In genomic region chr1:91227381-91228054, GRCm38 (mm10) we compare ENCODE assay signal across 10 mouse cellular contexts. TPM values are rescaled to one million over a fixed set of nuclear protein-coding genes. Genes with fewer than 3 reads are reported as not detected.
DNase-seq lines count a peak whose midpoint lies in the region; ATAC-seq and TF ChIP-seq lines count a peak whose summit lies in the region.
"Had no signal": no experiment of that assay in that cellular context is flagged by ENCODE, and none has a peak within 500 bp of the region (broad histone marks: within the 10 kb centered on the region; RNA-seq: fewer than 3 reads in every experiment).

No protein-coding gene starts in this region.

- no peak overlapping the region for H3K27ac ChIP-seq in heart, adult 2 months
- H3K27ac ChIP-seq in lung, postnatal 0 days (ENCODE audit: low read length) = no peak overlapping the region
- H3K27ac ChIP-seq in limb, embryonic 13.5 days = 0 out of 2 replicates have a peak overlapping the region, but pooled peaks have one; percentile 0
- H3K27ac ChIP-seq: macrophage had no signal

- no peak for TF ChIP-seq EP300 in heart, adult 2 months (IDR thresholded peaks at IDR 0.05; ENCODE audit: insufficient read depth, low read depth, low read length)
- no peak for TF ChIP-seq EP300 in lung, postnatal 0 days (IDR thresholded peaks at IDR 0.05)

- H3K9me3 ChIP-seq in lung, postnatal 0 days (ENCODE audit: low read length) = no peaks in the 10 kb centered on the region
- no peaks in the 10 kb centered on the region for H3K9me3 ChIP-seq in limb, embryonic 13.5 days

- WGBS in heart, adult 2 months = 45% methylated on average over 15 of the region's 15 CpGs
- WGBS in lung, postnatal 0 days = 51% methylated on average over 15 of the region's 15 CpGs
- WGBS in limb, embryonic 13.5 days = 31% methylated on average over 15 of the region's 15 CpGs

- no peak overlapping the region for H3K4me2 ChIP-seq in lung, postnatal 0 days (replicated peaks; ENCODE audit: low read depth, low read length)
- no peak overlapping the region for H3K4me2 ChIP-seq in limb, embryonic 13.5 days (replicated peaks)

- DNase-seq in heart, adult 11 months = peak; percentile 92
- DNase-seq in heart, adult 2 months = no peak
- DNase-seq in lung, postnatal 0 days (ENCODE audit: low spot score) = peak; percentile 22
- DNase-seq in lung, postnatal 36 days = no peak
- peak; percentile 35 for DNase-seq in retina, postnatal 1 day
- DNase-seq in adrenal gland, postnatal 25 days = no peak
- DNase-seq in right cerebral cortex, postnatal 10 days (ENCODE audit: low spot score in 2 of 2) = no peak
- DNase-seq: thymus, adult 2 months had no signal

- H3K36me3 ChIP-seq in heart, adult 2 months (ENCODE audit: control insufficient read depth, insufficient read depth, low read length) = no peaks in the 10 kb centered on the region
- no peaks in the 10 kb centered on the region for H3K36me3 ChIP-seq in lung, postnatal 0 days (ENCODE audit: insufficient read depth, low read length)
- no peaks in the 10 kb centered on the region for H3K36me3 ChIP-seq in limb, embryonic 13.5 days

- no peak for TF ChIP-seq CTCF in heart, adult 2 months (IDR thresholded peaks at IDR 0.05)
- no peak for TF ChIP-seq CTCF in lung, postnatal 0 days (IDR thresholded peaks at IDR 0.05)

- H3K79me2 ChIP-seq in heart, adult 2 months (replicated peaks; ENCODE audit: control insufficient read depth, insufficient read depth, low read length) = no peaks in the 10 kb centered on the region

- no peak overlapping the region for H3K9ac ChIP-seq in heart, adult 2 months (ENCODE audit: low read depth, low read length)
- no peak overlapping the region for H3K9ac ChIP-seq in lung, postnatal 0 days (replicated peaks; ENCODE audit: low read depth)
- H3K9ac ChIP-seq in limb, embryonic 13.5 days = no peak overlapping the region

- intact Hi-C loops in heart, adult 2 months (cut with DNase I) = no loop called here

- no peak for ATAC-seq in lung, postnatal 0 days
- ATAC-seq in limb, embryonic 13.5 days (ENCODE audit: low FRiP score, low read depth) = no peak

- no peaks in the 10 kb centered on the region for H3K27me3 ChIP-seq in heart, adult 2 months (ENCODE audit: control insufficient read depth, insufficient read depth, low read length)
- no peaks in the 10 kb centered on the region for H3K27me3 ChIP-seq in lung, postnatal 0 days (replicated peaks; ENCODE audit: insufficient read depth, low read length)
- no peaks in the 10 kb centered on the region for H3K27me3 ChIP-seq in limb, embryonic 13.5 days

- TF ChIP-seq POLR2A in heart, adult 2 months (IDR thresholded peaks at IDR 0.05; ENCODE audit: insufficient read depth, low read depth, low read length) = no peak

- H3K4me1 ChIP-seq in heart, adult 2 months (ENCODE audit: control insufficient read depth, insufficient read depth, low read length) = no peaks in the 10 kb centered on the region
- no peaks in the 10 kb centered on the region for H3K4me1 ChIP-seq in lung, postnatal 0 days (ENCODE audit: insufficient read depth, low read depth, low read length)
- H3K4me1 ChIP-seq in limb, embryonic 13.5 days = peaks cover 12% of the 10 kb centered on the region

- no peak overlapping the region for H3K4me3 ChIP-seq in heart, adult 2 months
- no peak overlapping the region for H3K4me3 ChIP-seq in lung, postnatal 0 days (ENCODE audit: low read depth, low read length)
- no peak overlapping the region for H3K4me3 ChIP-seq in limb, embryonic 13.5 days

RNA-seq across cellular contexts. Expression of gene Ube2f, which starts 22.6 kb away (rescaled TPM):
- total RNA-seq in heart, adult 2 months (2021) = 10 to 100 TPM; 43.1 to 48.1 TPM
- 39.4 and 62.5 TPM in 2 replicates for polyA plus RNA-seq in heart, adult 2 months (2012; rRNA removed)
- polyA plus RNA-seq in lung, postnatal 0 days (2015; fragmentation: Nextera tagmentation; extraction: Ambion mirVana) = 55.5 and 58.3 TPM in 2 replicates
- polyA plus RNA-seq in limb, embryonic 13.5 days (2015; fragmentation: Nextera tagmentation; extraction: Ambion mirVana) = 62.7 and 68.1 TPM in 2 replicates
- total RNA-seq in adrenal gland, postnatal 25 days (2021) = 71.1 and 79.9 TPM in 2 replicates

RNA-seq across cellular contexts. Expression of gene Ramp1, which starts 47.9 kb away (rescaled TPM):
- total RNA-seq in heart, adult 2 months (2021) = 1 to 10 TPM; 4.5 to 5.8 TPM
- 9.2 and 20.2 TPM in 2 replicates for polyA plus RNA-seq in heart, adult 2 months (2012; rRNA removed)
- 33.8 and 49.4 TPM in 2 replicates for polyA plus RNA-seq in lung, postnatal 0 days (2015; fragmentation: Nextera tagmentation; extraction: Ambion mirVana)
- polyA plus RNA-seq in limb, embryonic 13.5 days (2015; fragmentation: Nextera tagmentation; extraction: Ambion mirVana) = 2.7 and 3.1 TPM in 2 replicates
- total RNA-seq in adrenal gland, postnatal 25 days (2021) = 6.4 and 8.1 TPM in 2 replicates

Comparison
In these comparisons a context has a peak if more than half of its experiments do, and no peak if none do; other contexts are left out.
1. DNase-seq: peak in heart, adult 11 months (single experiment), lung, postnatal 0 days (single experiment) and retina, postnatal 1 day (single experiment); none in heart, adult 2 months (0 of 2), lung, postnatal 36 days (single experiment), adrenal gland, postnatal 25 days (single experiment) and right cerebral cortex, postnatal 10 days (0 of 2).